Mouse (Mus musculus) embryonic facial prominence, embryonic 15.5 days (tissue): ENCODE results near the gene Erich2. TPM values are rescaled to one million over a fixed set of nuclear protein-coding genes. Genes with fewer than 3 reads are reported as not detected.
A peak's percentile ranks its signal among the peaks of the same experiment; 100 is the strongest.

Source experiments
- ATAC-seq: fragments of 200-750 bp; cut with Nextera tagmentation; 2 replicates; pipeline ENCODE4 v1.8.0; 2017; ENCODE audit warnings: low read depth, moderate TSS enrichment; ENCODE audit not compliant: insufficient number of reproducible peaks, low FRiP score, low TSS enrichment
- H3K27ac ChIP-seq: fragments of 300-500 bp; sonication (generic); replicated peaks from 2 replicates; pipeline ENCODE4 v1.5.1; 2015; ENCODE audit warnings: mild to moderate bottlenecking, inconsistent platforms
- H3K27me3 ChIP-seq: fragments of 300-500 bp; sonication (generic); 2 replicates; pipeline ENCODE4 v1.6.1; 2015; ENCODE audit warnings: inconsistent platforms
- H3K36me3 ChIP-seq: fragments of 300-500 bp; sonication (generic); 2 replicates; pipeline ENCODE4 v1.6.1; 2015; ENCODE audit warnings: mild to moderate bottlenecking, inconsistent platforms
- H3K4me1 ChIP-seq: fragments of 300-500 bp; sonication (generic); 2 replicates; pipeline ENCODE4 v1.6.1; 2015; ENCODE audit warnings: inconsistent platforms
- H3K4me2 ChIP-seq: fragments of 300-500 bp; sonication (generic); replicated peaks from 2 replicates; pipeline ENCODE4 v1.6.1; 2015; ENCODE audit warnings: mild to moderate bottlenecking, inconsistent platforms
- H3K4me3 ChIP-seq: fragments of 300-500 bp; sonication (generic); replicated peaks from 2 replicates; pipeline ENCODE4 v1.5.1; 2015; ENCODE audit warnings: mild to moderate bottlenecking, inconsistent platforms
- H3K9ac ChIP-seq: fragments of 300-500 bp; sonication (generic); 2 replicates; pipeline ENCODE4 v1.6.1; 2015; ENCODE audit warnings: inconsistent platforms
- H3K9me3 ChIP-seq: fragments of 300-500 bp; sonication (generic); replicated peaks from 2 replicates; pipeline ENCODE4 v1.6.1; 2016; ENCODE audit warnings: inconsistent platforms
- WGBS: fragments of 180-500 bp; shearing (Covaris S2); methylation state at CpG from one replicate; pipeline ENCODE4 v1.1.7; 2015; 5-methylcytosine and 5-hydroxymethylcytosine counted together
- polyA plus RNA-seq: library from polyadenylated mRNA; unstranded; fragments of >200 nt; fragmentation: Nextera tagmentation; extraction: Ambion mirVana; gene quantifications from 2 replicates; pipeline ENCODE4 v1.2.1, GENCODE M21; 2015

Erich2 gene
- polyA plus RNA-seq, 1 experiment from 2014 or later, result 11.0 TPM

GRCm38 (mm10) chr2:70562981-70563671, 54.5 kb downstream of the Erich2 start:
- no peak for ATAC-seq
- peak overlapping the region; percentile 48 for H3K4me2 ChIP-seq
- H3K27me3 ChIP-seq, result peaks cover 95% of the 10 kb centered on the region
- peaks cover 70% of the 10 kb centered on the region for H3K4me1 ChIP-seq
- peak overlapping the region; percentile 30 for H3K4me3 ChIP-seq
- WGBS, result under 1% methylated on average over 40 of the region's 40 CpGs
- H3K27ac ChIP-seq, result no peak overlapping the region
- H3K9me3 ChIP-seq, result no peaks in the 10 kb centered on the region
- no peaks in the 10 kb centered on the region for H3K36me3 ChIP-seq
- no peak overlapping the region for H3K9ac ChIP-seq

- Histone ChIP-seq H3K9me3 (no peaks in the 10 kb centered on the region), H3K27ac (no peak overlapping the region), H3K4me1 (peaks cover 78% of the 10 kb centered on the region), H3K36me3 (no peaks in the 10 kb centered on the region), H3K4me3 (peak overlapping the region; percentile 30), H3K27me3 (peaks cover 99% of the 10 kb centered on the region), H3K9ac (no peak overlapping the region), H3K4me2 (peak overlapping the region; percentile 48)
- no peak for ATAC-seq
- under 1% methylated on average over 38 of the region's 38 CpGs for WGBS
Observed at GRCm38 (mm10) chr2:70563721-70564645, 55.4 kb downstream of the Erich2 start.

DNA sequence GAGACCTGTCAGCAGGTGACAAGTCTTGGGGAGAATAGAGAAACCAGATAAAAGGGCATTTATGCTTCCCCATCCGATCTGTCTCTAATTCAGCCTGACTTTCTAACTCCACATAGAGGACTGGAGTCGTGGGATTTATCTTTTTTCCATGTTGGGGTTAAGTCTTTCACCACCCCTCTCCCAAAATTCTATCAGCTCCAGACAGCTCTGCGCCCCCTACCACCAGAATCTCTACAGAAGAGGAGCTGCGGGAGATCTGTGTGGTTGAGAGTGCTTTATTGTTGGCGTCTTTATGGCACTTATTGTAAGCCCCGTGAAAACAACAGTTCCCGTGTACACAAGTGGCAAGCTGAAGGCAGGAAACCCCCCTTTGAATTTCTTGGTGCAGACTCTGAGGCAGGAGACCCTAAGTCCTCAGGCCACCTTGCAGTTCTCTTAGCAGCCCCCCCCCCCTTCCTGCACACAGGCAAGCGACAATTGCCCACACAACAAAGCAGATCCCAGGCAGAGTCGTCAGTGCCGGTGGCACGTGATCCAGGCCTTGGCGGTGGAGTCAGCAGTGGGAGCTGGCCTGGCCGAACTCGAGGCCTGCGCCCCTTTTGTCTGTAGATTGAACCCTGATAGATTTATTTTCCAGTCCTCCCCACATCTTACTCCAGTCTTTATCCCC, 56.2 kb downstream of the Erich2 start:
- H3K4me3 ChIP-seq, result no peak overlapping the region
- peaks cover 99% of the 10 kb centered on the region for H3K27me3 ChIP-seq
- no peak overlapping the region for H3K27ac ChIP-seq
- H3K9ac ChIP-seq, result no peak overlapping the region
- H3K4me2 ChIP-seq, result no peak overlapping the region
- no peaks in the 10 kb centered on the region for H3K36me3 ChIP-seq
- peaks cover 75% of the 10 kb centered on the region for H3K4me1 ChIP-seq
- 9% methylated on average over 15 of the region's 15 CpGs for WGBS
- H3K9me3 ChIP-seq, result no peaks in the 10 kb centered on the region
- no peak for ATAC-seq

DNA sequence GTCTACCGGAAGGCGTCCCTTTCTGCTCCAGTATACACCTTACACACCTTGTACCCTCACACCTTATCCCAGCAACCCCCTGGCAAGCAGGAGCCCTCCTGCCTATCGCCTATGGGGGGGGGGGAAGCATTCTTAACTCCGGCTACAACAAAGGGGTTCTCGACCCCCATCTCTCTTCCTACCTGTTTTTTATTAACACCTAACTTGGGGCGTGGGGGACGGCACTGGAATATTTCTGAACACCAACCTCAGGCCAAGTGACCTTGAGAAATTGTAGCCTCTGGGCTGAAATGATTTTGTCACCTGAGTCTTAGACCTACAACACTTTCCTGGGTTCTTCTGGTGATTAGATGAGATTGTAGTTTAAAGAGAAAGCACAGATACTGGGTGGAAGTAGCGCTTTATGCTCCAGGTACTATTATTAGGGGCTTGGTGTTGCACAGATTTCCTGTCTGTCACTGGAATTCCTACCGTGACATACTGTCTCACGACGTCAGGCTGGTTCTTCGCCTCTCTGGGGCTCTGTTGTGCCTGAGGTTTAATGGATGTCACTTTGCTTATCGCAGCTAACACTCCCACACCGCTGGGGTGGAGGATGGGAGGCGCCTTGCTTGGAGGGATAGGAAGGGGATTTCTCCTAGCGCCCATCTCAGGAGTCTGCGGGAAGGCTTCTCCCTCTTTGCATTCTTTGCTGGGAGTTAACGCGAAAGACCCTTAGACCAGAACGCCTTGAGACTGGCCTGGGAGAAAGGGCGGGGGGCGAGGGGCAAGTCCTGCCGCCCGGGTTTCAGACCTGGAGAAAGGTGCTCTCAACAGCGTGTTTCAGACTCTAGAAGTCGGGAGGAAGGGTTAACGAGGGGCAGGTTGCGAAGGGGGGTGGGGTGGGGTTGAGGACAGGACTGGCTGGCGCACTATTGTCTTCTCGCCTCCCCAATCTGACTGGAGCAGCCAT, 57.3 kb downstream of the Erich2 start:
- WGBS, result 5% methylated on average over 30 of the region's 30 CpGs
- Histone ChIP-seq H3K4me1 (peaks cover 72% of the 10 kb centered on the region), H3K36me3 (no peaks in the 10 kb centered on the region), H3K27ac (no peak overlapping the region), H3K27me3 (peaks cover 97% of the 10 kb centered on the region), H3K9me3 (no peaks in the 10 kb centered on the region), H3K4me2 (0 out of 2 replicates have a peak overlapping the region, but pooled peaks have one; percentile 21), H3K9ac (no peak overlapping the region), H3K4me3 (0 out of 2 replicates have a peak overlapping the region, but pooled peaks have one; percentile 3)
- no peak for ATAC-seq

DNA sequence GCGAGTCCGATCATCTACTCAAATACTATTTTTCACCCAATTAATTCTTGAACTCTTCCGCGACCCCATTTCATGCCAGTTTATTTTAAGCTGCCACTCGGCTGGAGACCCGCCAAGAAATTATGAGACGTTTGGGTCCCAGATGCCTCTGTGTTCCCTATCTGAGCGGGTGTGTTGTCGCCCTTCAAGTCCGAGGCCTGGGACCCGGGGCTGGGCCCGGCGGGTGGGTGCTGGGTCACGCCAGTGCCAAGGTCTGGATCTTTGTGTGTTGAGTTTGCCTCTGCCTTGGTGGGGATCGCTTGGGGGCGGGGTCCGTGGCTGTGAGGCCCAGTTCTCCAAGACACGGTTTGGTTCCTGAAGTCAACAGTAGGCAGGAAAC, 58.0 kb downstream of the Erich2 start:
- H3K9me3 ChIP-seq, result no peaks in the 10 kb centered on the region

GRCm38 (mm10) chr2:70567071-70567681, 58.6 kb downstream of the Erich2 start:
- no peaks in the 10 kb centered on the region for H3K36me3 ChIP-seq
- no peak for ATAC-seq
- WGBS, result 7% methylated on average over 23 of the region's 23 CpGs

More for the DNA sequence above, 58.0 kb downstream of the Erich2 start:
- Histone ChIP-seq H3K4me1 (peaks cover 66% of the 10 kb centered on the region), H3K9ac (no peak overlapping the region), H3K27me3 (peaks cover 97% of the 10 kb centered on the region), H3K4me2 (peak overlapping the region; percentile 21; the same call in 1 of the 2 replicates), H3K27ac (no peak overlapping the region), H3K36me3 (no peaks in the 10 kb centered on the region), H3K4me3 (0 out of 2 replicates have a peak overlapping the region, but pooled peaks have one; percentile 3)
- WGBS, result 2% methylated on average over 18 of the region's 18 CpGs
- no peak for ATAC-seq

DNA sequence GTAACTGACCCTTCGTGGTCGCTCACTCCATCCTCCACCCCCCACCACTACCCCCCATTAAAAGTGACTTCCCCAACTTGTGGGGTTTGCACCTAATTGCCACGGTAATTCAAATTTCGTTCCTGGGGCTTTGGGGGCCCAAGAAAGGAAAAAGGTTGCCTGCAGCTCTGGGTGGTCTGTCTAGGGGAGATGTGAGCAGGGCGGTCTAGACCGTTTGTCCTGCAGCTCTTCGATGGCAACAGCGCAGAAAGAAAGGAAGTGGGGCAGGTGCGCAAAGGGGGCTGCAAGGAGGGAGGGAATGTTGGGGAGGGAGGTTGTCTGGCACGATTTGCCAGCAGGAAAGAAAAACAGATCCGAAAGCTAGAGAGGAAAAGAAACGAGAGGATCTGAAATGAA, 59.1 kb downstream of the Erich2 start:
- no peak overlapping the region for H3K27ac ChIP-seq
- no peak for ATAC-seq
- H3K9me3 ChIP-seq, result no peaks in the 10 kb centered on the region
- no peak overlapping the region for H3K9ac ChIP-seq
- peaks cover 57% of the 10 kb centered on the region for H3K4me1 ChIP-seq
- no peaks in the 10 kb centered on the region for H3K36me3 ChIP-seq
- H3K27me3 ChIP-seq, result peaks cover 96% of the 10 kb centered on the region
- WGBS, result 4% methylated on average over 12 of the region's 12 CpGs
- H3K4me3 ChIP-seq, result peak overlapping the region; percentile 32
- H3K4me2 ChIP-seq, result peak overlapping the region; percentile 48

More at GRCm38 (mm10) chr2:70567071-70567681, 58.6 kb downstream of the Erich2 start:
- Histone ChIP-seq H3K4me1 (peaks cover 62% of the 10 kb centered on the region), H3K4me3 (no peak overlapping the region), H3K27me3 (peaks cover 96% of the 10 kb centered on the region), H3K9ac (no peak overlapping the region), H3K27ac (no peak overlapping the region), H3K9me3 (no peaks in the 10 kb centered on the region), H3K4me2 (peak overlapping the region; percentile 21; the same call in 1 of the 2 replicates)

DNA sequence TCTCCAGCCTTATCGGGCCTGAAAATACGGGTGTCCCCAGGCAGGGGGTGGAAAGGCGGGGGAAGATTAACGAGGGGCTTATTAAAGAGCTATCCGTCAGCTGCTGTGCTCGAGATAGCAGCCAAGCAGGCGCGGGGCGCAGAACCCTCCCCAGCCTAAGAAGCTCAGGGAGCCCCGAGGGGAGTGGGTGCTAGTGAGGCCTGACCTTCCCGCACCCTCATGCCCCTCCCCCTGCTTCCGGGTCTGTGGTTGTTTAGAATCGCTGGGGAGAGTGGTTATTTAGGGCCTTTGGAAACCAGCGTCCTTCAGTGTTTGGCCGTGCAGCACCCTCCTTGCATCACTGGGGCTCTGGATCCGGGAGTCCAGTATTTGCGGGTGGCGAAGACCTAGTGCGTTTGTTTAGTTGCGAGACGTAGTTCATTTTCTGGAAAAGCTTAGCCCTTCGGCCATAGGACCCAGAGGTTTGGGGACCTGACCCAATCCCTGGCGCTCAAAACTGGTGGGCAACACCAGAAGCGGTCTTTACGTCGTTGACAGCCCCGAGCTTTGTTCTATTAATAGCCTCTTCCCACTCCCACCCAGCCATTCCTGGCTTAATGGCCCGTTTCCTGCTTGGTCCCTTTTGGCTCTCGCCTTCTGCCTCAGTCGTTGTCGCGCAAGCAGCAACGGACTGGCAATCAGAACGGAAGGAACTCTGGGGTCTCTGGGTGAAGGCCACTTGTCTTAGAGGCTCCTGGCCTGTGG, 59.8 kb downstream of the Erich2 start:
- H3K9me3 ChIP-seq, result no peaks in the 10 kb centered on the region
- H3K36me3 ChIP-seq, result no peaks in the 10 kb centered on the region
- peak overlapping the region; percentile 48 for H3K4me2 ChIP-seq
- H3K4me3 ChIP-seq, result peak overlapping the region; percentile 32
- no peak overlapping the region for H3K9ac ChIP-seq
- peaks cover 50% of the 10 kb centered on the region for H3K4me1 ChIP-seq
- 3% methylated on average over 34 of the region's 34 CpGs for WGBS
- no peak overlapping the region for H3K27ac ChIP-seq
- ATAC-seq, result no peak
- H3K27me3 ChIP-seq, result peaks cover 93% of the 10 kb centered on the region

DNA sequence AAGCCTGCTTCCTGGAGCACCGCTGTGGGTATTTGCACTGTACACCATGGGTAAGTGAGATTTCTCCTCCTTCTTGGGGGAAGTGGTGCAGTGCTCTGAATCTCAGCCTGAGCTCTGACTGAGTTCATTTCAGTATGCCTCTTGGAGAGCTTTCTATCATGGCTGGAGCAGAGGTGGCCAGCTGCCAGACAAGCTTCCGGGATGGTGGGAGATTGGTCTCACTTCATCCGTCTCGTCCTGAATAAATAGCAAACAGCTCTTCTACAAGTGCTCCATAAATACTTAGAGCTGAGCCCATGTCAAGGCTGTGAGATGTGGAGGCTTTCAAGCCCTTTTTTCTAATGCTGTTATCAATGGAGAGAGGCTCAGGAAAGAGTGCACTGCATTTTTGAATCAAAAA, 63.1 kb downstream of the Erich2 start:
- H3K36me3 ChIP-seq, result no peaks in the 10 kb centered on the region
- peaks cover 64% of the 10 kb centered on the region for H3K27me3 ChIP-seq
- WGBS, result 57% methylated on average over 4 of the region's 4 CpGs

More for the DNA sequence above, 63.1 kb downstream of the Erich2 start:
- ATAC-seq, result no peak
- Histone ChIP-seq H3K4me2 (no peak overlapping the region), H3K9ac (no peak overlapping the region), H3K9me3 (no peaks in the 10 kb centered on the region), H3K27ac (no peak overlapping the region), H3K4me3 (no peak overlapping the region), H3K4me1 (peaks cover 25% of the 10 kb centered on the region)
